Mouse (Mus musculus) CH12.LX (cell line): ENCODE measurements around the gene Tcf7l1. TPM values are rescaled to one million over a fixed set of nuclear protein-coding genes. Genes with fewer than 3 reads are reported as not detected.

ENCODE experiments used
- DNase-seq: peaks from one replicate; pipeline ENCODE4 v3.0.0-alpha.2; 2013; ENCODE audit errors: extremely low read depth
- H3K27ac ChIP-seq: 2 replicates; pipeline ENCODE4 v1.5.1; 2012; ENCODE audit warnings: low read depth, mild to moderate bottlenecking, control low read depth, moderate library complexity; ENCODE audit not compliant: insufficient read depth
- H3K27me3 ChIP-seq: replicated peaks from 2 replicates; pipeline ENCODE3; 2012; ENCODE audit warnings: inconsistent platforms
- H3K36me3 ChIP-seq, 2 experiments: replicated peaks in 1 of 2; 2 replicates each; pipeline versions ENCODE3 to v1.6.1; 2012; ENCODE audit warnings: inconsistent platforms in 1 of 2, low read length in 1 of 2, mild to moderate bottlenecking in 1 of 2, mixed read lengths in 1 of 2, moderate library complexity in 1 of 2; ENCODE audit not compliant: control insufficient read depth in 1 of 2, insufficient read depth in 1 of 2
- H3K4me1 ChIP-seq, 2 experiments: 2 replicates each; pipeline ENCODE4 v1.6.1; 2012; ENCODE audit warnings: inconsistent platforms in 1 of 2, moderate library complexity in 1 of 2; ENCODE audit not compliant: insufficient read depth in 2 of 2, control insufficient read depth in 1 of 2
- H3K4me2 ChIP-seq: 2 replicates; pipeline ENCODE4 v1.6.1; 2012; ENCODE audit warnings: low read depth, mild to moderate bottlenecking, control low read depth; ENCODE audit not compliant: poor library complexity, insufficient read depth, severe bottlenecking
- H3K4me3 ChIP-seq, 3 experiments: fragments of 150-350 bp in 1 of 3; sonication (generic) in 1 of 3; replicated peaks in 1 of 3; 2 replicates each; pipeline versions ENCODE3 to v1.5.1; 2011 to 2012; ENCODE audit warnings: low read depth in 2 of 3, low read length in 2 of 3, mild to moderate bottlenecking in 2 of 3, moderate library complexity in 2 of 3, control low read depth in 1 of 3, improper control_type of control experiment in 1 of 3, inconsistent platforms in 1 of 3, mixed read lengths in 1 of 3; ENCODE audit not compliant: poor library complexity in 1 of 3
- H3K79me2 ChIP-seq: replicated peaks from 2 replicates; pipeline ENCODE4 v1.6.1; 2012; ENCODE audit warnings: mild to moderate bottlenecking, moderate library complexity; ENCODE audit not compliant: control insufficient read depth, poor library complexity, insufficient read depth, severe bottlenecking; ENCODE audit errors: extremely low read depth
- H3K9ac ChIP-seq: 2 replicates; pipeline ENCODE4 v1.6.1; 2012; ENCODE audit warnings: low read depth, mild to moderate bottlenecking, control low read depth, moderate library complexity; ENCODE audit not compliant: insufficient read depth
- H3K9me3 ChIP-seq: replicated peaks from 2 replicates; pipeline ENCODE3; 2012; ENCODE audit warnings: low read length, inconsistent platforms, mixed read lengths
- BHLHE40 ChIP-seq: IDR thresholded peaks from 2 replicates; pipeline ENCODE4 v1.6.1; 2011; ENCODE audit warnings: mild to moderate bottlenecking, low read depth, low read length, improper control_type of control experiment
- CHD1 ChIP-seq: IDR thresholded peaks from 2 replicates; pipeline ENCODE4 v1.6.1; 2012; ENCODE audit warnings: low read depth, low read length, improper control_type of control experiment, inconsistent platforms
- CTCF ChIP-seq, 2 experiments: IDR thresholded peaks in 1 of 2; conservative IDR thresholded peaks in 1 of 2; 2 replicates each; pipeline ENCODE4 v1.5.1; 2011 to 2012; ENCODE audit warnings: low read depth in 2 of 2, low read length in 2 of 2, improper control_type of control experiment in 1 of 2, inconsistent platforms in 1 of 2, mild to moderate bottlenecking in 1 of 2, moderate library complexity in 1 of 2
- E2F4 ChIP-seq: IDR thresholded peaks from 2 replicates; pipeline ENCODE4 v1.6.1; 2011; ENCODE audit warnings: low read depth, low read length, improper control_type of control experiment; ENCODE audit not compliant: insufficient replicate concordance
- ELF1 ChIP-seq: IDR thresholded peaks from 2 replicates; pipeline ENCODE4 v1.6.1; 2014; ENCODE audit warnings: low read depth, mild to moderate bottlenecking, inconsistent platforms, low read length, improper control_type of control experiment
- EP300 ChIP-seq: IDR thresholded peaks from 2 replicates; pipeline ENCODE4 v1.6.1; 2011; ENCODE audit warnings: low read length, improper control_type of control experiment
- ETS1 ChIP-seq: conservative IDR thresholded peaks from 2 replicates; pipeline ENCODE4 v1.6.1; 2012; ENCODE audit warnings: low read depth, mild to moderate bottlenecking, inconsistent platforms, low read length, improper control_type of control experiment, moderate library complexity
- GABPA ChIP-seq: IDR thresholded peaks from 2 replicates; pipeline ENCODE4 v1.6.1; 2012; ENCODE audit warnings: low read depth, low read length, improper control_type of control experiment, inconsistent platforms; ENCODE audit not compliant: insufficient replicate concordance
- HCFC1 ChIP-seq: IDR thresholded peaks from 2 replicates; pipeline ENCODE4 v1.6.1; 2012; ENCODE audit warnings: low read depth, mild to moderate bottlenecking, inconsistent platforms, low read length, improper control_type of control experiment
- IRF4 ChIP-seq: IDR thresholded peaks from 2 replicates; pipeline ENCODE4 v1.6.1; 2014; ENCODE audit warnings: low read depth, mild to moderate bottlenecking, inconsistent platforms, low read length, improper control_type of control experiment
- MAX ChIP-seq: IDR thresholded peaks from 2 replicates; pipeline ENCODE4 v1.6.1; 2011; ENCODE audit warnings: low read length, improper control_type of control experiment
- MAZ ChIP-seq: IDR thresholded peaks from 2 replicates; pipeline ENCODE4 v1.6.1; 2012; ENCODE audit warnings: low read depth, mild to moderate bottlenecking, inconsistent platforms, low read length, improper control_type of control experiment, moderate library complexity
- MXI1 ChIP-seq: IDR thresholded peaks from 2 replicates; pipeline ENCODE4 v1.6.1; 2011; ENCODE audit warnings: mild to moderate bottlenecking, low read depth, low read length, improper control_type of control experiment
- MYC ChIP-seq: IDR thresholded peaks from 2 replicates; pipeline ENCODE4 v1.6.1; 2011; ENCODE audit warnings: low read depth, mild to moderate bottlenecking, improper control_type of control experiment, low read length
- PAX5 ChIP-seq: IDR thresholded peaks from 2 replicates; pipeline ENCODE4 v1.6.1; 2012; ENCODE audit warnings: low read length, inconsistent platforms, mixed read lengths
- POLR2A ChIP-seq: IDR thresholded peaks from 2 replicates; pipeline ENCODE4 v1.6.1; 2011; ENCODE audit warnings: low read depth, mild to moderate bottlenecking, improper control_type of control experiment, low read length
- POLR2AphosphoS2 ChIP-seq: IDR thresholded peaks from 2 replicates; pipeline ENCODE4 v1.6.1; 2011; ENCODE audit warnings: low read depth, low read length, improper control_type of control experiment
- RCOR1 ChIP-seq: conservative IDR thresholded peaks from 2 replicates; pipeline ENCODE4 v1.6.1; 2012; ENCODE audit warnings: low read depth, mild to moderate bottlenecking, inconsistent platforms, low read length, improper control_type of control experiment
- SIN3A ChIP-seq: IDR thresholded peaks from 2 replicates; pipeline ENCODE4 v1.6.1; 2012; ENCODE audit warnings: low read length, improper control_type of control experiment, inconsistent platforms
- TBP ChIP-seq: conservative IDR thresholded peaks from 2 replicates; pipeline ENCODE4 v1.6.1; 2011; ENCODE audit warnings: low read depth, low read length, improper control_type of control experiment
- TCF12 ChIP-seq: IDR thresholded peaks from 2 replicates; pipeline ENCODE4 v1.6.1; 2014; ENCODE audit warnings: low read depth, mild to moderate bottlenecking, inconsistent platforms, low read length, improper control_type of control experiment
- UBTF ChIP-seq: IDR thresholded peaks from 2 replicates; pipeline ENCODE4 v1.6.1; 2012; ENCODE audit warnings: low read depth, mild to moderate bottlenecking, inconsistent platforms, low read length, improper control_type of control experiment, moderate library complexity
- USF2 ChIP-seq: conservative IDR thresholded peaks from 2 replicates; pipeline ENCODE4 v1.6.1; 2011; ENCODE audit warnings: low read depth, low read length, improper control_type of control experiment
- ZC3H11A ChIP-seq: IDR thresholded peaks from 2 replicates; pipeline ENCODE4 v1.6.1; 2012; ENCODE audit warnings: low read depth, mild to moderate bottlenecking, inconsistent platforms, low read length, improper control_type of control experiment
- ZKSCAN1 ChIP-seq: IDR thresholded peaks from 2 replicates; pipeline ENCODE4 v1.6.1; 2012; ENCODE audit warnings: low read depth, inconsistent platforms, low read length, improper control_type of control experiment, borderline replicate concordance
- ZNF384 ChIP-seq: IDR thresholded peaks from 2 replicates; pipeline ENCODE4 v1.6.1; 2012; ENCODE audit warnings: low read depth, low read length, improper control_type of control experiment, inconsistent platforms
- dilution Hi-C: fragments of 300-500 bp; cut with MboI; formaldehyde crosslinking; loops from 2 replicates; pipeline ENCODE4 v1.14.3; 2020; ENCODE audit warnings: low sequenced_read_pairs; ENCODE audit not compliant: extremely low pct_unique_long_range_greater_than_20kb, extremely low pct_ligation_motif_present
- in situ Hi-C: fragments of 300-500 bp; cut with MboI; formaldehyde crosslinking; loops from 3 replicates; pipeline ENCODE4 v1.14.3; 2019; ENCODE audit warnings: low sequenced_read_pairs, low pct_ligation_motif_present, low pct_unique_long_range_greater_than_20kb, mixed read lengths
- polyA plus RNA-seq: library from polyadenylated mRNA; unstranded; fragments of >175 nt; gene quantifications from 2 replicates; pipeline ENCODE4 v1.2.1, GENCODE M21; 2012; ENCODE audit warnings: low read depth; ENCODE audit not compliant: insufficient read length
- total RNA-seq, 2 experiments: library from RNA; depleted of rRNA; stranded (reverse); fragments of 300-350 nt in 1 of 2; fragments of >200 nt in 1 of 2; gene quantifications; 2 replicates each; pipeline ENCODE4 v1.2.3; 2012 to 2014

The Tcf7l1 gene
- total and polyA plus RNA-seq, 3 experiments, result 0.13 to 9.9 (median 0.47) TPM

DNA sequence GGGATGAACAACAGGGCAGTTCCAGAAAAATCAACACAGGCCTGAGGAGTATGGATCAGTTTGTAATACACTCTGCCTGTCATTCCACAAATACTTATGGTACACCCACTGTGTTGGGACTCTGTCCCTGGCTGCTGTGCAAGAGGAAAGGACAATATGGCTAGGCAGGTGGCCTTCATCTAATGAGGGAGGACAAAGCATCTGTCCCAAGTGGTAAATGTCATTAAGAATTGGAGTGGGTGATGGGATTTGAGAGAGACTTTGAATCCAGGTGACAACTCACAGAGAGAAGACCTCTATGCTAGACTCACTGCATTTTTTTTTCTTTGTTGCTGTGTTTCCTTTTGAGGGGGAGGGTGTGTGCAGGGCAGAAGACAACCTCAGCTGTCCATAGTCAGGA is 115.3 kb downstream of the Tcf7l1 start:
- Histone ChIP-seq H3K36me3 (no peaks in the 10 kb centered on the region), H3K27ac (no peak overlapping the region), H3K79me2 (no peaks in the 10 kb centered on the region), H3K27me3 (peaks cover 7% of the 10 kb centered on the region), H3K9ac (no peak overlapping the region), H3K4me3 (no peak overlapping the region), H3K4me1 (no peaks in the 10 kb centered on the region), H3K4me2 (no peak overlapping the region), H3K9me3 (no peaks in the 10 kb centered on the region)
- dilution Hi-C loops, result no loop called here
- DNase-seq, result no peak
- in situ Hi-C loops, result no loop called here
- TF ChIP-seq TBP, result no peak
- TF ChIP-seq CTCF (conservative IDR thresholded peaks at IDR 0.05 in 1 of 2, IDR thresholded peaks at IDR 0.05 in 1 of 2; ENCODE audit: low read depth in 2 of 2, low read length in 2 of 2), result no peak
- TF ChIP-seq MYC, result no peak

DNA sequence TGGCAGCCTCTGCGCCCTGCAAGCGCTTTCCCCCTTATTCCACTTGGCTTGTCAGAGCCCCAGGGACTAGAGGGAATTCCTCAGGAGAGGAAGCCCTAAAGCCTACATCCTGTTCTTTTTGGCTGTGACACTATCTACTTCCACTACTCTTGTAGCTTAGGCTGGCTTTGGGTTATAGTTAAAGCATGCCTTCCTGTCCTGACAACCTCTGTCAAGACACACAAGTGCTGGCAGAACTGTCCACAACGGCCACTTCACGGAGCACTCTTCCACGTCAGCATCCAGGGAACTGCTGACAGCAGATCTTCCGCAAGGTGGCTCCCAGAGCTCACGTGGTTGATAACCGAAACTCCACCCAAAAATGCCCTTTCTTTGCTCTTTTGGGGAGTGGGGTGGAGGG is 117.9 kb downstream of the Tcf7l1 start:
- Histone ChIP-seq H3K4me1 (no peaks in the 10 kb centered on the region), H3K9ac (no peak overlapping the region), H3K9me3 (no peaks in the 10 kb centered on the region), H3K4me3 (no peak overlapping the region), H3K79me2 (no peaks in the 10 kb centered on the region)
- dilution Hi-C loops, result no loop called here
- in situ Hi-C loops, result no loop called here
- TF ChIP-seq TBP (no peak), SIN3A (no peak), MYC (no peak), ZKSCAN1 (no peak), MAZ (no peak), CTCF (conservative IDR thresholded peaks at IDR 0.05 in 1 of 2, IDR thresholded peaks at IDR 0.05 in 1 of 2; ENCODE audit: low read depth in 2 of 2, low read length in 2 of 2) (peak in 1 of 2 experiments; percentile 9; a peak in 1 of 4 replicates), ZC3H11A (no peak)
- TF ChIP-seq, all 38 proteins: peak for 1
- H3K27me3 ChIP-seq, result peaks cover 9% of the 10 kb centered on the region
- DNase-seq, result no peak
- no peaks in the 10 kb centered on the region for H3K36me3 ChIP-seq
- no peak overlapping the region for H3K4me2 ChIP-seq
- H3K27ac ChIP-seq, result no peak overlapping the region

DNA sequence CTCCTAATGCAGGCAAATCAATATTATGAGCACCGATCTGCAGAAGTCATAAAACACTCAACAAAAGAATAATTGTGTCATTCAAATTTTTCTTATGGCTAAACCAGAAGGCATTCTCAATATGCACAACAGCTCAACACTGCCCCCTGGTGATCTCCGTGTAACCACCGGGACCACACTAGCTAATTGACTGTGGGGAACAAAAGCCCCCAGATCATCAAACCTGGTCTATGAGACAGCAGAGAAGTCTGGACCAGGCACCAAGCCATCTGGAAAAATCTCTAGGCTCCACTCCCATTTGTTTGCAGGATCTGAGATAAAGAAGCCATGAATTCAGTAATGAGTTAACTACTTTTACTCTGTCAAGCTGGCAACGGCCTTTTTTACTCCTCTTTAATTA is 122.0 kb downstream of the Tcf7l1 start:
- no peak overlapping the region for H3K27ac ChIP-seq
- H3K27me3 ChIP-seq, result peaks cover 5% of the 10 kb centered on the region
- dilution Hi-C loops (no loop called here), in situ Hi-C loops (loop anchor here (10.0 kb wide), 1 partner anchor 168 kb away; no protein-coding TSS in a partner anchor)
- H3K9me3 ChIP-seq, result no peaks in the 10 kb centered on the region
- no peaks in the 10 kb centered on the region for H3K4me1 ChIP-seq
- DNase-seq, result peak; percentile 66
- no peaks in the 10 kb centered on the region for H3K36me3 ChIP-seq
- no peaks in the 10 kb centered on the region for H3K79me2 ChIP-seq
- no peak overlapping the region for H3K4me3 ChIP-seq
- no peak overlapping the region for H3K4me2 ChIP-seq
- H3K9ac ChIP-seq, result no peak overlapping the region
- TF ChIP-seq HCFC1, result no peak
- TF ChIP-seq GABPA, result no peak
- TF ChIP-seq BHLHE40, result no peak
- TF ChIP-seq ZNF384, result no peak
- no peak for TF ChIP-seq UBTF
- TF ChIP-seq RCOR1, result no peak
- no peak for TF ChIP-seq IRF4
- TF ChIP-seq USF2, result no peak
- TF ChIP-seq POLR2A, result no peak
- TF ChIP-seq ETS1, result no peak
- TF ChIP-seq POLR2AphosphoS2, result no peak
- no peak for TF ChIP-seq MAX
- no peak for TF ChIP-seq MYC
- no peak for TF ChIP-seq EP300
- 0 out of 2 replicates have a peak, but pooled peaks have one; percentile 28 for TF ChIP-seq TCF12
- no peak for TF ChIP-seq PAX5
- no peak for TF ChIP-seq ELF1
- TF ChIP-seq CHD1, result no peak
- peak; percentile 31; the same call in 1 of the 2 replicates for TF ChIP-seq ZC3H11A
- TF ChIP-seq ZKSCAN1, result no peak
- no peak for TF ChIP-seq SIN3A
- TF ChIP-seq MXI1, result no peak
- TF ChIP-seq E2F4, result no peak
